Mouse (Mus musculus): ENCODE data around the gene Apbb1ip.
A peak's percentile ranks its signal among the peaks of the same experiment; 100 is the strongest.
"Not testable (repeated sequence)": the region's sequence is repeated elsewhere in the genome, so short reads cannot be mapped to it uniquely, and the experiment has no call there.

Gene Apbb1ip

DNA sequence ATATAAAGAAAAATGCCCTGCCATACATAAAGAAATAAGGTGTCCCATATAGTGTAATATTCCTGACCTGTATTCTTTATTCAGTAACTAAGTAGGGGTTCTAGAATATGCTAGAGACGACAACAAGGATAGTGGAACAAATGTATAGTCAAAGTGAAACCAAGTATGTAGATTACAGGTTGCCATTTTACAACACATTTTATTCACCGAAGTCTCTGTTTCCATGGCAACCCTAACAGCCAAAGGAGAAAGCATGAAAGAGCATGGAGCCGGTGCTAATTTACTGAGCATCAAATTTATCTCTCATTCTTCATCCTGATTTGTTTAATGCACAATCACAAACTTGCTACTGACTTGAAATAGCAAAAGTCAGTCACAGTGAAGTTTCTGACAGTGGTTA is 83.6 kb downstream of the Apbb1ip start:
- peak; percentile 5 for DNase-seq

DNA sequence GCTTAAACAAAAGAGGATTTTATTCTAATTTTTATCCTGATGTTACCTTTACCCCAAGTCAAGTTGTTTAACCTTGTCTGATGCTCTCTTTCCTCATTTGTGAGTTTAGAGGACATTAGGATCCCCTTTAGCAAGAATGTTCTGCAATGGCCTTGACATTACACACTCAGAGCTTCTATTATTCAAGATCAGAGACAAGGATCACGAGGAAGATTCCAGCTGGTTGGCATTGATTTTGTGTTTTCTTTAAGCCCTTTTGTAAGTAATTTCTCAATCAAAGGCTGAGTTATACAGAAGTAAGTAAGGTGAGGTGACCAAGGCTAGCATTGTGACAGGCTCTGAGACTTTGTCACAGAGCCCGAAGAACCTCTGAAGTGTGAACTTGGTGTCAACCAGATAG is 88.3 kb downstream of the Apbb1ip start:
- no peak for DNase-seq

DNA sequence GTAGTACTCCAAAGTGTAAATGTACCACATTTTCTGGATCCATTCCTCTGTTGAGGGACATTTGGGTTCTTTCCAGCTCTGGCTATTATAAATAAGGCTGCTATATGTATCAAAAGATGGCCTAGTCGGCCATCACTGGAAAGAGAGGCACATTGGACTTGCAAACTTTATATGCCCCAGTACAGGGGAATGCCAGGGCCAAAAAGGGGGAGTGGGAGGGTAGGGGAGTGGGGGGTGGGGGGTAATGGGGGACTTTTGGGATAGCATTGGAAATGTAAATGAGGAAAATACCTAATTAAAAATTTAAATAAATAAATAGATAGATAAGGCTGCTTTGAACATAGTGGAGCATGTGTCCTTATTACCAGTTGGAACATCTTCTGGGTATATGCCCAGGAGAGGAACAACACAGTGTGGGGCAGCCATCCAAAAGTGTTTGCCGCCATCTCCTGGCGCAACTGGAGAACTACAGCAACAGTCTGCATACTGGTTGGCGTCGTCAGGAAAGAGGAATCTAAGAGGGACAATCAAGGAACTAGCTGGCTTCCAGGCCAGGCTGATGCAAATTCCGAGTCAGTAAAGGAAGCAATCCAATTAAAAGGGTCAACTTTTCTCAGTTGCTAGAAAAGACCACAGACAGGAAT is 90.6 kb downstream of the Apbb1ip start:
- DNase-seq, result peak; percentile 72

DNA sequence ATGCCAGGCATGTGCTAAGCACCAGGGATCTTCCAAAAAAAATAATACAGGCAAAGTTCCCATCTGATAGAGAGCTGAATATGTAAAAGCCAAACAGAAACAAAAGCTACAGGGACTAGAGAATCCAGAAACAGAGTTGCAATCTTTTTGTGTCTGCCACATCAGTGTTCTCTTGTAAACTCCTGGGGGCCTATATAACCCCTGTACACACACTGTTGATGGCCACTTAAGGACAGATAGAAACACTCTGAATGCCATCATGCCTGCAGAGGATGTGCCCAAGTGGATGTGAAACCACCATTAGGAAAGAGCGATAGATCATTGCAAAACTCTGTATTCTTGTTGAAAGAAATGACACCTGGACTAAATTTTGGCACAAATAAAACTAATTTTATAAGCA is 91.9 kb downstream of the Apbb1ip start:
- DNase-seq, result no peak

DNA sequence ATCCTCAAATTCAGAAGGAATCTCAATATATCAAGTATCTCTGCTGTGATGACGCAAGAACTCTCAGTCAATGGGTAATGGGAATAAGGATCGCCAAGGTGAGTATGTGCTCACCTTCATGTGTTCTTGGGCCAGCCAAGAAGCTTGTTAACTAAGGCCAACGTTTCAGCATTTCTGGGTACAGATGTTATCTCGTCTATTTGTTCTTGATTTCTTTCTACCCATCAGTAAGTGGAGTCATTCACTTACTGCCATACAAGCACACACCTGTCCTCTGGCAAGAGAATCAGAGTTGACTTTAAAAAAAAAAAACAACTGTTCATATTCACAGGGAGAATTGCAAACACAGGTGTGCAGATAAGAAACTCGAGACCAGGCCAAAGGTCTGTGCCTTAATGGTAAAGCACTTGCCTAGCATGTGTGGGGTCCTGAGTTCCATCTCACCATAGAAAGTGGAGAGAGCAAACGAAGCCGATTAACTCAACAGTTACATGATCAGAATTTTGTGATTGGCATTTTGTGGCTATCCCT is 93.1 kb downstream of the Apbb1ip start:
- DNase-seq, result no peak

DNA sequence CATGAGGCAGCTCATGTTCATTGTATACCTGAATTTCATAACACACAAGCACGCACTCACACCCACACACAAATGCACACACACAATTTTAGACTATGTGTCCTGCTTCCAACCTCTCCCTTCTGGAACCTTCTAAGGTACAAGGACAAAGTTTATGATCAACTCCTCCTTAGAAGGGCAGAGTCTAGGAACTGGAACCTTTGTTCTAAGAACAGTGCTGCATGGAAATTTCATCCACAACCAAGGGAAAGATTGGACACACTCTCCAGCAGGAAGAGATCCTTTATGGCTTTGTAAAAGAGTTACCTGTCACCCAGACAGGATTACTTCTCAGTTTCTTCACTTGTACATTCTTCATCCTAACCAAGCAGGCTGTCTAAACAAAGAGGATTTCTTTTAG is 99.3 kb downstream of the Apbb1ip start:
- no peak for DNase-seq

DNA sequence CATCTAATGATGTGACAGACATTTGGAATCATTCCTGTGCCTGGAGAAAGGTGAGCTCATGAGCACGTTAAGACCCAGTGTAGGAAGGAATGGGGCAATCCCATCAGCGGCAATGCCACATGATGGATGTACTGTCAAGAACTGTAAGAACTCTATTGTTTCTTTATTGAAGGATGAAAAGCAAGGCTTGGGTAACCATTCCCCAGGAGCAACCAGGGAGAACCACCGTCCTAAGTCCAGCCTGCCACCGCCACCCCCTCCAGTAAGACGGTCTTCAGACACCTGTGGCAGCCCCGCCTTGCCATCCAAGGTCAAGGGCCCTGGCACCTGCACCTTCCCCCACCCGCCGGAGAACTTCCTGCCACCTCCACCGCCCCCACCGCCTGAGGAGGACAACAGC is 100.7 kb downstream of the Apbb1ip start:
- no peak for DNase-seq

DNA sequence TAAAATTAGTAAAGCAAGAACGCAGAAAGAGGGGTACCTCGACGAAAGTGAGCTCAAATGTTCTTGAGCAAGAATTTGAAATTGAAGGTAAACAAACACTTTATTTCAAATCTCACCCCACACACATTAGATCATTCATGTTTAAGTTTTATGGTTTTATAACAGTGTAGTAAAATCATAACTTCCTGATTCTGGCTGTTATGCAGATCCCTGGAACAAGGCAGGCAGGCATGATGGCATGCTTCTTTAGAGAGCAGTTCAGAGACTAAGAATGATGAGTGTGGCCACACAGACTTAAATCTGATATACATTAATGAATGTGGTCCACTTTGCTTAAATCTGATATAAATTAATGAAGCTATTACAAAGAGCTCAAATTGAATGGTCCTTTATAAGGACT is 102.7 kb downstream of the Apbb1ip start:
- DNase-seq, result no peak

DNA sequence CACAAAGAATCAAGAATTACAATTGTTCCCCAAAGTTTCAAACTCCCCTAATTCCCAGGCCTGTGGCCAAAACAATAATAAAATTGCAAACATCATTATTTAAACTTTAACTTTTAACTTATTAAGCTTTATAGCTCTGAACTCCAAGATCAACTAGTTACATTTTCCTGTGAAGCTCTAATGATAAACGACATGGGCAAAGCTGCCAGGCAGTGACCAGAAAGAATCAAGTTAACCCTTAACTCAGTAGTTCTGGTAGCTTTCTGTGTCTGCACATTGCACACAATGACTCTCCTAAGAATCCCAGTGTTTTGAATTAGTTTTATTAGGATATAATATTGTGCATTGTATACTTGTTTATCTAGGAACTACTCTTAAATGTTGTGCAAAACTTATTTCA is 104.9 kb downstream of the Apbb1ip start:
- DNase-seq, result no peak

DNA sequence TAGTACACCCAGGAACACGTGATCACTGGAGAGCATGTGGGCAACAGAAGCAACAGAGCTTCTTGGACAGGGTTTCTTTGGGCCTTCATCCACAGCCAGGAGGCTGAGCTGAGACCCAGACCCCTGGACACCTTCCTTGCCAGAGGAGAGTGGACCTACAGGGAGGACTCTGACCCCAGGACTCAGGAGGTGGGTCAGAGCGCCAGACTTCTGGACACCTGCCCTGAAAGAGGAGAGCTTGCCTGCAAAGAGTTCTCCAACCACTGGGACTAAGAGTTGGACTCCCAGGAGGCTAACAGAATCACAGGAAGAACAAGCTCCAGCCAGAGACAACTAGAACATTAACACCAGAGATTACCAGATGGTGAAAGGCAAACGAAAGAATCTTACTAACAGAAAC is 106.8 kb downstream of the Apbb1ip start:
- DNase-seq, result not testable (repeated sequence)

DNA sequence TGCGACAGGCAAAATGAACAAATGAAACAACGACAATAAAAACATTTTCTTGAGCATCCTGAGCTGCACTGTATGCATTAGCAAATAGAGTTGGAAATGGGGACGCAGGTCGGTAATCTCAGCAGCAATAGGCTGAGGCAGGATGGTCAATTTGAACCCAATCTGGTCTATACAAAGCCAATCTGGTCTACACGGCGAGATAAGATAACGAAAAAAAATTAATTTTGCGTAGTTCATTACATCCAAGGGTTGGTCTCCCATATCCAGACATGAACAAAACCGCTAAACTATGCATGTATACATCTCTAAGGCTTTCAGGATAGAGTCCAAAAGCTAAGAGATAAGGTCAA is 121.0 kb downstream of the Apbb1ip start:
- DNase-seq, result no peak

DNA sequence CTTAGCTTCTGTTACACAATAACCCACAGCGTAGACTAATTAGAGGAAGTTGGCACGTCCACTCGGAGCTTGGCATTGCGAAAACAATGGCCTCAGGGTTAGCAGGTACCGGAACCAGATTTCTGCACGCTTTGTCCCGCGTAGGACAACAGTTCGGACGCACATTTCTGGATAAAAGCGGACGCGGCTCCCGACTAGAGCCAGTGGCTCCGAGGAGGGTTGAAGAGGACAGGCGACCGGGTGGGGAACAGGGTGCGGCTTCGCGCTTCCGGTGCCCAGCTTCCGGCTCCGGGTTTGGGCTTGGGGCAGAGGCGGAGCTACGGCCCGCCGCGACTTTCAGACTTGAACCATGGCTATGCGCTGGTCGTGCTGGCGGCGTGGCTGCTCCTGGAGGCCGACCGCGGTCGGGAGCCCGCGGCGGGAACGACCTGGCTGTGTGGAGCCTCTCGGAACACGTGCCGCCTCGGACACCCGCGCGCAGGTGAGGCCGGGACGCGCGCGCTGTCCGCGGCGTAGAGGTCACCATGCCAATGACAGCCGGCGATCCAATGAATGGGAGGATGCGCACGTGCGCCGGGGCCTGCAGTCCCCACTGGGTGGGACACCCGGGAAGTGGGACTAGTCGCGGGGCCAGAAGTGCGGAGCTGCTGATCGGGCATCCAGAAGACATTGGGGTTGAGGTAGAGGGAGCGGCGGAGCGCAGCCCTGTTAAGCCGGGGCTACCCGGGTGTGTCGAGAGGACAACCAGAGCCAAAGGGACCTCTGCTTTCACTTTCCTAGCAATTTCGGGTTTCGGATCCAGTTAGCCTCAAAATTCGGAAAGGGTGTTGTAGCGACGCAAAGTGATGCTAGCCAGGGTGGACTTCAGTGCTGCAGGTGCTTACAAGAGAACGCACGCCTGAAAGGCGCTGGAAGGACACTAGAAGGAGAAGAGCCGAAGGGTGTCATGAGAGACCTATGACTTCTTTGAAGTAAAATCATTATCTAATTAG is 121.7 kb downstream of the Apbb1ip start, which contains the start of gene Pdss1:
Gene Pdss1 (plus strand): TSS at position 241 of the 992 bp plus-strand sequence.
- peak; percentile 93 for DNase-seq

DNA sequence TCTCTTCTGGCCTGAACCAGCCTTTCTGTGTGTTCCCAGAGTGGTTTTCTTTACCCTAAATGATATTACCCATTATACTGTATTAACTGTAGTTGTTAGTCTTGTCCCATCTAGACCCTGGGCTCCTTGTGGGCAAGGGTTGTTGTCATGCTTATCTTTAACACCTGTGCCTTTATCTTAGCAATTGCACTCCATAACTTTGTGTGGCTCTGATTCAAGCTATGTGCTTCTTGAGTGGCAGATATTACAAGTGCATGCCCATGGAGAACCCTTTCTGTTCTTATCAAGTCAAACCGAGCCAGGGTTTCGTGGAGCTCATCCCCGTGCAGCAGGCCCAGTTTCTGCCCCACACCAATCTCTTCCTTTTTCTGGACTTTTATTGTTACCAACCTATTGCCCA is 130.1 kb downstream of the Apbb1ip start:
- DNase-seq, result no peak

DNA sequence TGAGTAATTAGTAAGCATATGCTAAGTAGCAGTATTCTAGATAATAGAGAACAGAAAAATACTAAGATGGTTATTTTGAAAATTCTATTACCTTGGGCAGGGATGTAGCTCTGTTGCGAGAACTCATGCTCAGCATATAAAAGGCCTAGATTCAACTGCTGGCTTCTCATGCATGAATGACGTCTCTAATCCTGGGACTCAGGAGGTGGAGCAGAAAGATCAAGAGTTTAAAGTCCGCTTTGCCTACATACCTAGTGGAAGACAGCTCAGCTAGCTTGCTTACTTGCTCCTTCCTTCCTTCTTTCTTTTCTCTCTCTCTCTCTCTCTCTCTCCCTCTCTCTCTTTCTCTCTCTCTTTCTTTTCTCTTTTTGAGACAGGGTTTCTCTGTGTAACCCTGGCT is 140.5 kb downstream of the Apbb1ip start:
- no peak for DNase-seq

DNA sequence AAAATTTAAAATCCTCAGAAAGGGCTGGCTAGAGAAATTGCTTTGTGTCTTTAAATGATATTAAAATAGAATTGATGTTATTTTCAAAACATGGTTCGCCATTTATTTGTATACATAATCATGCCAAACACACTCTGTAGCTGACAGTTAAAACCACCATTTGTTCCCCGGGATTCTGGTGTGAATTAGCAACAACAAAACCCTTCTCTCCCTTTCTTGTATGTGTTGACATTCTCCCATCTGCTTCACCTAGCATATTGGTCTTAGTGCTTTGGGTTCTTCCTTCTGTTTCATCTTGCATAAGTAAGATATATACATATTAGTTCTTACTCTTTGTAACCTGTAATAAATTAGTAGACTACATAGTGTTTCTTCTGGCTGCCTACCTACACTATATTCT is 144.8 kb downstream of the Apbb1ip start:
- DNase-seq, result no peak
